Mouse (Mus musculus) lung, adult 2 months (tissue): ENCODE data around the gene Lypd4.

Experiments
- CTCF ChIP-seq: fragments of 200-500 bp; IDR thresholded peaks from 2 replicates; pipeline ENCODE4 v1.5.1; 2011; ENCODE audit warnings: mild to moderate bottlenecking, low read length, control low read depth; ENCODE audit not compliant: insufficient read depth
- POLR2A ChIP-seq: fragments of 200-500 bp; IDR thresholded peaks from 2 replicates; pipeline ENCODE4 v1.6.1; 2011; ENCODE audit warnings: low read depth, mild to moderate bottlenecking, control low read depth, low read length, borderline replicate concordance; ENCODE audit errors: extremely low read depth

DNA sequence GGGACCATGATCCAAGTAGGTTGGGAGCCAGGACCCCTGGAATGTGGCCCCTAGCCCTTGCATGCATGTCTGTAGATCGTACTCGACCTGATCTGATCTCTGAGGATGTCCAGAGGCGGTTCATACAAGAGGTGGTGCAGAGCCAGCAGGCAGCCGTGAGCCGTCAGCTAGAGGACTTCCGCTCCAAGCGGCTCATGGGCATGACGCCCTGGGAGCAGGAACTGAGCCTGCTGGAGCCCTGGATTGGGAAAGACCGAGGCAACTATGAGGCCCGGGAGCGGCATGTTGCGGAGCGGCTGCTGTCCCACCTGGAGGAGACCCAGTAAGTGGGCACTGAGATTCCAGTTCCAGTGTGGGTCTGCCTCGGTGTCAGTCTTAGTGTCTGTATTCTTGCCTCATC is 42.7 kb upstream of the Lypd4 start:
- TF ChIP-seq POLR2A (no peak), CTCF (no peak)
